Mouse (Mus musculus): Measurements from ENCODE around the gene Alkbh7. TPM values are rescaled to one million over a fixed set of nuclear protein-coding genes. Genes with fewer than 3 reads are reported as not detected.
A peak's percentile ranks its signal among the peaks of the same experiment; 100 is the strongest.

The Alkbh7 gene
- polyA plus RNA-seq, 1 experiment from 2014 or later: 45.7 TPM

GRCm38 (mm10) chr17:57032854-57033253 is 35.7 kb downstream of the Alkbh7 start:
- H3K27me3 ChIP-seq (replicated peaks): peaks cover 15% of the 10 kb centered on the region

GRCm38 (mm10) chr17:57038978-57039377 is 41.8 kb downstream of the Alkbh7 start:
- WGBS: 36% methylated on average over 8 of the region's 8 CpGs
- Histone ChIP-seq H3K9me3 (no peaks in the 10 kb centered on the region), H3K4me3 (0 out of 2 replicates have a peak overlapping the region, but pooled peaks have one; percentile 9), H3K36me3 (no peaks in the 10 kb centered on the region), H3K4me2 (no peak overlapping the region), H3K9ac (no peak overlapping the region), H3K4me1 (peaks cover 7% of the 10 kb centered on the region), H3K27me3 (replicated peaks) (peaks cover 42% of the 10 kb centered on the region), H3K27ac (replicated peaks) (no peak overlapping the region)
- no peak for ATAC-seq (ENCODE audit: extremely low read depth, insufficient number of reproducible peaks, low FRiP score, low TSS enrichment)

More at GRCm38 (mm10) chr17:57032854-57033253, 35.7 kb downstream of the Alkbh7 start:
- H3K4me1 ChIP-seq: peaks cover 23% of the 10 kb centered on the region
- no peak overlapping the region for H3K9ac ChIP-seq
- WGBS: 85% methylated on average over 4 of the region's 4 CpGs
- H3K4me2 ChIP-seq: peak overlapping the region; percentile 73; the same call in 1 of the 2 replicates
- no peaks in the 10 kb centered on the region for H3K9me3 ChIP-seq
- no peak for ATAC-seq (ENCODE audit: extremely low read depth, insufficient number of reproducible peaks, low FRiP score, low TSS enrichment)
- H3K36me3 ChIP-seq: peaks cover 12% of the 10 kb centered on the region
- no peak overlapping the region; the same call in 1 of the 2 replicates for H3K4me3 ChIP-seq
- H3K27ac ChIP-seq (replicated peaks): no peak overlapping the region

GRCm38 (mm10) chr17:57041554-57041953 is 44.4 kb downstream of the Alkbh7 start, which contains the start of gene Slc25a41:
Slc25a41 (minus strand) TSS chr17:57041654.
- peaks cover 40% of the 10 kb centered on the region for H3K27me3 ChIP-seq (replicated peaks)
- no peak within 1 kb of the TSS for H3K27ac ChIP-seq (replicated peaks)
- 64% methylated on average over 8 of the region's 8 CpGs for WGBS
- ATAC-seq (ENCODE audit: extremely low read depth, insufficient number of reproducible peaks, low FRiP score, low TSS enrichment): no peak
- H3K4me1 ChIP-seq: peaks cover 7% of the 10 kb centered on the region
- no peaks in the 10 kb centered on the region for H3K9me3 ChIP-seq
- H3K4me3 ChIP-seq: no peak within 1 kb of the TSS
- peaks cover 17% of the 10 kb centered on the region for H3K36me3 ChIP-seq
- H3K4me2 ChIP-seq: no peak within 1 kb of the TSS
- H3K9ac ChIP-seq: no peak within 1 kb of the TSS

GRCm38 (mm10) chr17:57047406-57047805 is 50.3 kb downstream of the Alkbh7 start:
- no peak for ATAC-seq (ENCODE audit: extremely low read depth, insufficient number of reproducible peaks, low FRiP score, low TSS enrichment)
- H3K27ac ChIP-seq (replicated peaks): no peak overlapping the region
- H3K27me3 ChIP-seq (replicated peaks): no peaks in the 10 kb centered on the region
- H3K9ac ChIP-seq: no peak overlapping the region
- H3K36me3 ChIP-seq: peaks cover 56% of the 10 kb centered on the region
- H3K4me1 ChIP-seq: peaks cover 6% of the 10 kb centered on the region
- no peak overlapping the region for H3K4me3 ChIP-seq
- H3K9me3 ChIP-seq: no peaks in the 10 kb centered on the region
- 25% methylated on average over 5 of the region's 5 CpGs for WGBS
- no peak overlapping the region for H3K4me2 ChIP-seq

- H3K4me2 ChIP-seq: no peak overlapping the region
- H3K27ac ChIP-seq (replicated peaks): no peak overlapping the region
- H3K9ac ChIP-seq: no peak overlapping the region
- 91% methylated on average over 3 of the region's 3 CpGs for WGBS
- H3K4me1 ChIP-seq: no peaks in the 10 kb centered on the region
- H3K27me3 ChIP-seq (replicated peaks): no peaks in the 10 kb centered on the region
- peaks cover 70% of the 10 kb centered on the region for H3K36me3 ChIP-seq
- H3K9me3 ChIP-seq: no peaks in the 10 kb centered on the region
- no peak for ATAC-seq (ENCODE audit: extremely low read depth, insufficient number of reproducible peaks, low FRiP score, low TSS enrichment)
- no peak overlapping the region for H3K4me3 ChIP-seq
These were observed 51.7 kb downstream of the Alkbh7 start for GRCm38 (mm10) chr17:57048816-57049215.

Other genes with a start within 250 kb of the Alkbh7 start
- 7.9 and 8.6 TPM in 2 replicates for gene Nrtn, start 239.8 kb upstream of the Alkbh7 start, polyA plus RNA-seq (2015; fragmentation: Nextera tagmentation; extraction: Ambion mirVana)
- gene Dus3l, start 232.6 kb upstream of the Alkbh7 start, polyA plus RNA-seq (2015; fragmentation: Nextera tagmentation; extraction: Ambion mirVana): 31.9 and 33.2 TPM in 2 replicates
- 0.78 and 1.0 TPM in 2 replicates for gene Prr22, start 227.1 kb upstream of the Alkbh7 start, polyA plus RNA-seq (2015; fragmentation: Nextera tagmentation; extraction: Ambion mirVana)
- 4.7 and 4.9 TPM in 2 replicates for gene Rfx2, start 166.3 kb upstream of the Alkbh7 start, polyA plus RNA-seq (2015; fragmentation: Nextera tagmentation; extraction: Ambion mirVana)
- gene Acsbg2, start 122.9 kb upstream of the Alkbh7 start, polyA plus RNA-seq (2015; fragmentation: Nextera tagmentation; extraction: Ambion mirVana): not detected in 2 replicates
- 0.24 and 0.37 TPM in 2 replicates for gene 1700061G19Rik, start 121.9 kb upstream of the Alkbh7 start, polyA plus RNA-seq (2015; fragmentation: Nextera tagmentation; extraction: Ambion mirVana)
- 32.6 and 34.8 TPM in 2 replicates for gene Mllt1, start 61.9 kb upstream of the Alkbh7 start, polyA plus RNA-seq (2015; fragmentation: Nextera tagmentation; extraction: Ambion mirVana)
- 0.06 TPM in 1 of 2 replicates, not detected in the other for gene Acer1, start 15.2 kb upstream of the Alkbh7 start, polyA plus RNA-seq (2015; fragmentation: Nextera tagmentation; extraction: Ambion mirVana)
- gene Clpp, start 7.0 kb upstream of the Alkbh7 start, polyA plus RNA-seq (2015; fragmentation: Nextera tagmentation; extraction: Ambion mirVana): 110 and 125 TPM in 2 replicates
- gene Pspn, start 2.7 kb downstream of the Alkbh7 start, polyA plus RNA-seq (2015; fragmentation: Nextera tagmentation; extraction: Ambion mirVana): 0.35 TPM in 1 of 2 replicates, not detected in the other
- 32.8 and 35.1 TPM in 2 replicates for gene Gtf2f1, start 13.9 kb downstream of the Alkbh7 start, polyA plus RNA-seq (2015; fragmentation: Nextera tagmentation; extraction: Ambion mirVana)
- 0.37 and 0.48 TPM in 2 replicates for gene Gm17949, start 14.1 kb downstream of the Alkbh7 start, polyA plus RNA-seq (2015; fragmentation: Nextera tagmentation; extraction: Ambion mirVana)
- gene Khsrp, start 34.2 kb downstream of the Alkbh7 start, polyA plus RNA-seq (2015; fragmentation: Nextera tagmentation; extraction: Ambion mirVana): 29.0 and 30.5 TPM in 2 replicates
- not detected in 2 replicates for gene Slc25a41, start 44.3 kb downstream of the Alkbh7 start, polyA plus RNA-seq (2015; fragmentation: Nextera tagmentation; extraction: Ambion mirVana)
- gene Crb3, start 61.8 kb downstream of the Alkbh7 start, polyA plus RNA-seq (2015; fragmentation: Nextera tagmentation; extraction: Ambion mirVana): 2.3 and 2.5 TPM in 2 replicates
- gene Slc25a23, start 62.5 kb downstream of the Alkbh7 start, polyA plus RNA-seq (2015; fragmentation: Nextera tagmentation; extraction: Ambion mirVana): 13.2 and 14.0 TPM in 2 replicates
- 1.0 and 1.7 TPM in 2 replicates for gene Dennd1c, start 81.2 kb downstream of the Alkbh7 start, polyA plus RNA-seq (2015; fragmentation: Nextera tagmentation; extraction: Ambion mirVana)
- 7.9 and 9.7 TPM in 2 replicates for gene Tubb4a, start 90.4 kb downstream of the Alkbh7 start, polyA plus RNA-seq (2015; fragmentation: Nextera tagmentation; extraction: Ambion mirVana)
- 3.2 and 4.7 TPM in 2 replicates for gene Tnfsf9, start 108.0 kb downstream of the Alkbh7 start, polyA plus RNA-seq (2015; fragmentation: Nextera tagmentation; extraction: Ambion mirVana)
- gene Cd70, start 152.4 kb downstream of the Alkbh7 start, polyA plus RNA-seq (2015; fragmentation: Nextera tagmentation; extraction: Ambion mirVana): not detected in 2 replicates
- gene Tnfsf14, start 196.8 kb downstream of the Alkbh7 start, polyA plus RNA-seq (2015; fragmentation: Nextera tagmentation; extraction: Ambion mirVana): 0.13 and 0.28 TPM in 2 replicates
- 1.6 and 4.0 TPM in 2 replicates for gene C3, start 230.8 kb downstream of the Alkbh7 start, polyA plus RNA-seq (2015; fragmentation: Nextera tagmentation; extraction: Ambion mirVana)

All from heart, embryonic 13.5 days (tissue).